Mouse (Mus musculus) CH12.LX (cell line): ENCODE results near the gene Macc1.

Experiments
- BHLHE40 ChIP-seq: IDR thresholded peaks from 2 replicates; pipeline ENCODE4 v1.6.1; 2011; ENCODE audit warnings: mild to moderate bottlenecking, low read depth, low read length, improper control_type of control experiment
- CTCF ChIP-seq, 2 experiments: IDR thresholded peaks in 1 of 2; conservative IDR thresholded peaks in 1 of 2; 2 replicates each; pipeline ENCODE4 v1.5.1; 2011 to 2012; ENCODE audit warnings: low read depth in 2 of 2, low read length in 2 of 2, improper control_type of control experiment in 1 of 2, inconsistent platforms in 1 of 2, mild to moderate bottlenecking in 1 of 2, moderate library complexity in 1 of 2
- EP300 ChIP-seq: IDR thresholded peaks from 2 replicates; pipeline ENCODE4 v1.6.1; 2011; ENCODE audit warnings: low read length, improper control_type of control experiment
- MAX ChIP-seq: IDR thresholded peaks from 2 replicates; pipeline ENCODE4 v1.6.1; 2011; ENCODE audit warnings: low read length, improper control_type of control experiment
- POLR2A ChIP-seq: IDR thresholded peaks from 2 replicates; pipeline ENCODE4 v1.6.1; 2011; ENCODE audit warnings: low read depth, mild to moderate bottlenecking, improper control_type of control experiment, low read length
- POLR2AphosphoS2 ChIP-seq: IDR thresholded peaks from 2 replicates; pipeline ENCODE4 v1.6.1; 2011; ENCODE audit warnings: low read depth, low read length, improper control_type of control experiment
- TCF12 ChIP-seq: IDR thresholded peaks from 2 replicates; pipeline ENCODE4 v1.6.1; 2014; ENCODE audit warnings: low read depth, mild to moderate bottlenecking, inconsistent platforms, low read length, improper control_type of control experiment

DNA sequence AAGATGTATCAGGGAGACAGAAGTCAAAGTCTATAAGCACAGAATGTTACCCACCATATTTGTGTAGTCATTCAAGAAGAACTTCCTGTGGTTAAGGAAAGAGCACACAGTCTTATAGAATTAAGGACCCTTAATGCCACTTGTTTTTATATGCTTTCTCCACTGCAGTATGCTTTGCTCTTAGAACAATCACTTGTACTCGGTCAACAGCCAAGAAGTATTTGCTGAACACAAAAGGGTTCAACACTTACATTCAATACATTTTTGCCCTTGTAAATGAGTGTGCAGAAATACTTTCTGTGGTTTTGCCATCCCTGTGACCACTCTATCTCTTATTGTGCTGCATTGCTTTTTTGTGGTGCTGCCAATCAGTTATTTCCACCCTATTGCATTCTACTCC, 67.8 kb downstream of the Macc1 start:
- TF ChIP-seq POLR2A (no peak), POLR2AphosphoS2 (no peak), CTCF (conservative IDR thresholded peaks at IDR 0.05 in 1 of 2, IDR thresholded peaks at IDR 0.05 in 1 of 2; ENCODE audit: low read depth in 2 of 2, low read length in 2 of 2) (no peak), MAX (no peak), TCF12 (no peak), EP300 (no peak), BHLHE40 (no peak)
